Mouse (Mus musculus) monocyte, adult 5-6 weeks (primary cell): Measurements from ENCODE around the gene Krt76. TPM values are rescaled to one million over a fixed set of nuclear protein-coding genes. Genes with fewer than 3 reads are reported as not detected.
A peak's percentile ranks its signal among the peaks of the same experiment; 100 is the strongest.

Experiments
- ATAC-seq: fragments of 153-309, 156-312 bp; replicated peaks from 2 replicates; pipeline ENCODE4 v1.8.0; 2017; ENCODE audit warnings: mild to moderate bottlenecking; ENCODE audit not compliant: low TSS enrichment, insufficient number of reproducible peaks, severe bottlenecking, poor library complexity, low FRiP score
- total RNA-seq: library from RNA; stranded (forward); fragments of 200-1000, 200-491, 200-594 nt; gene quantifications from 3 replicates; pipeline ENCODE4 v1.2.3, GENCODE M21; 2017

The Krt76 gene
- total RNA-seq, 1 experiment from 2014 or later, result not detected

GRCm38 (mm10) chr15:101869431-101869830 is 23.3 kb downstream of the Krt76 start, which contains the start of gene Krt77:
TSS of gene Krt77 (minus strand) at chr15:101869705.
- no peak for ATAC-seq

GRCm38 (mm10) chr15:101866754-101867153 is 26.0 kb downstream of the Krt76 start:
- ATAC-seq, result no peak

- ATAC-seq, result no peak
Observed at GRCm38 (mm10) chr15:101860421-101861130, 32.1 kb downstream of the Krt76 start.

GRCm38 (mm10) chr15:101859735-101860170 is 33.0 kb downstream of the Krt76 start:
- ATAC-seq, result 0 out of 2 replicates have a peak, but pooled peaks have one; percentile 11

- ATAC-seq, result no peak
Observed at GRCm38 (mm10) chr15:101858673-101859425, 33.9 kb downstream of the Krt76 start.

GRCm38 (mm10) chr15:101856696-101857095 is 36.0 kb downstream of the Krt76 start:
- ATAC-seq, result no peak

GRCm38 (mm10) chr15:101855732-101856131 is 37.0 kb downstream of the Krt76 start:
- no peak for ATAC-seq

- no peak for ATAC-seq
Observed at GRCm38 (mm10) chr15:101854294-101854693, 38.4 kb downstream of the Krt76 start.

- no peak for ATAC-seq
Observed at GRCm38 (mm10) chr15:101852571-101852970, 40.1 kb downstream of the Krt76 start.

- ATAC-seq, result no peak
Observed at GRCm38 (mm10) chr15:101850694-101851093, 42.0 kb downstream of the Krt76 start, which contains the start of gene Krt1. TSS of gene Krt1 (minus strand) at chr15:101850794.

GRCm38 (mm10) chr15:101845971-101846403 is 46.7 kb downstream of the Krt76 start:
- ATAC-seq, result no peak

- ATAC-seq, result no peak
Observed at GRCm38 (mm10) chr15:101843192-101843591, 49.5 kb downstream of the Krt76 start.

GRCm38 (mm10) chr15:101834784-101835328 is 57.9 kb downstream of the Krt76 start:
- no peak for ATAC-seq

Other genes with a start within 250 kb of the Krt76 start
- not detected in 3 replicates for gene Gm5478, start 245.5 kb downstream of the Krt76 start, total RNA-seq
- not detected in 3 replicates for gene Krt6b, start 212.6 kb downstream of the Krt76 start, total RNA-seq
- not detected in 3 replicates for gene Krt6a, start 198.6 kb downstream of the Krt76 start, total RNA-seq
- not detected in 3 replicates for gene Krt5, start 180.0 kb downstream of the Krt76 start, total RNA-seq
- gene Krt71, start 149.8 kb downstream of the Krt76 start, total RNA-seq, result not detected in 3 replicates
- gene Krt72, start 106.5 kb downstream of the Krt76 start, total RNA-seq, result not detected in 3 replicates
- gene Krt73, start 90.6 kb downstream of the Krt76 start, total RNA-seq, result not detected in 3 replicates
- not detected in 3 replicates for gene Krt2, start 74.8 kb downstream of the Krt76 start, total RNA-seq
- gene Krt1, start 42.1 kb downstream of the Krt76 start, total RNA-seq, result not detected in 3 replicates
- not detected in 3 replicates for gene Krt77, start 23.2 kb downstream of the Krt76 start, total RNA-seq
- gene Krt4, start 31.8 kb upstream of the Krt76 start, total RNA-seq, result not detected in 3 replicates
- gene Krt79, start 47.4 kb upstream of the Krt76 start, total RNA-seq, result not detected in 3 replicates
- not detected in 3 replicates for gene Krt78, start 61.4 kb upstream of the Krt76 start, total RNA-seq
- gene Krt8, start 111.6 kb upstream of the Krt76 start, total RNA-seq, result 0.19 to 0.68 TPM in 2 of 3 replicates, not detected in the other
- 1.1 to 4.4 TPM (median 3.5 TPM) in 3 replicates for gene Krt18, start 135.3 kb upstream of the Krt76 start, total RNA-seq
- 248 to 278 TPM (median 251 TPM) in 3 replicates for gene Eif4b, start 180.9 kb upstream of the Krt76 start, total RNA-seq
- gene Tns2, start 207.5 kb upstream of the Krt76 start, total RNA-seq, result 5.7 TPM in 1 of 3 replicates, not detected in the others
- 49.3 to 56.3 TPM (median 49.3 TPM) in 3 replicates for gene Spryd3, start 243.3 kb upstream of the Krt76 start, total RNA-seq